Mouse (Mus musculus) stomach, postnatal 0 days (tissue): ENCODE measurements at regions not wholly inside any gene's neighbourhood (a gene's known extent, or its start where the extent isn't known, plus 50 kb on each side); places are given as distances from the start of the nearest gene placed in this dataset.

ENCODE experiments used
- ATAC-seq: fragments of 200-750 bp; cut with Nextera tagmentation; 2 replicates; pipeline ENCODE4 v1.8.0; 2017; ENCODE audit not compliant: low FRiP score, low TSS enrichment
- DNase-seq: peaks from one replicate; pipeline ENCODE4 v3.0.0-alpha.2; 2016; ENCODE audit warnings: low spot score
- H3K27ac ChIP-seq: fragments of 300-500 bp; sonication (generic); replicated peaks from 2 replicates; pipeline ENCODE4 v1.5.1; 2014; ENCODE audit warnings: mild to moderate bottlenecking, control low read depth
- H3K27me3 ChIP-seq: fragments of 300-500 bp; sonication (generic); 2 replicates; pipeline ENCODE4 v1.6.1; 2014; ENCODE audit warnings: low read length; ENCODE audit not compliant: control insufficient read depth, insufficient read depth
- H3K36me3 ChIP-seq: fragments of 300-500 bp; sonication (generic); 2 replicates; pipeline ENCODE4 v1.6.1; 2014; ENCODE audit warnings: low read length, mixed read lengths; ENCODE audit not compliant: control insufficient read depth, insufficient read depth
- H3K4me1 ChIP-seq: fragments of 300-500 bp; sonication (generic); replicated peaks from 2 replicates; pipeline ENCODE4 v1.6.1; 2014; ENCODE audit warnings: antibody characterized with exemption; ENCODE audit not compliant: control insufficient read depth, insufficient read depth
- H3K4me2 ChIP-seq: fragments of 300-500 bp; sonication (generic); replicated peaks from 2 replicates; pipeline ENCODE4 v1.6.1; 2014; ENCODE audit warnings: low read depth, mild to moderate bottlenecking, control low read depth, moderate library complexity
- H3K4me3 ChIP-seq: fragments of 300-500 bp; sonication (generic); 2 replicates; pipeline ENCODE4 v1.5.1; 2014; ENCODE audit warnings: low read depth, low read length, control low read depth
- H3K9ac ChIP-seq: fragments of 300-500 bp; sonication (generic); 2 replicates; pipeline ENCODE4 v1.6.1; 2014; ENCODE audit warnings: mild to moderate bottlenecking, low read length, control low read depth, mixed read lengths
- H3K9me3 ChIP-seq: fragments of 300-500 bp; sonication (generic); 2 replicates; pipeline ENCODE4 v1.6.1; 2016; ENCODE audit warnings: low read length; ENCODE audit not compliant: control insufficient read depth
- CTCF ChIP-seq: IDR thresholded peaks from 2 replicates; pipeline ENCODE4 v1.5.1; 2016; ENCODE audit warnings: antibody characterized with exemption, low read depth, mild to moderate bottlenecking, moderate library complexity
- EP300 ChIP-seq: optimal IDR thresholded peaks from 2 replicates; pipeline ENCODE3; 2016; ENCODE audit warnings: antibody characterized with exemption
- WGBS: fragments of 180-500 bp; shearing (Covaris S2); extraction: QIAGEN DNeasy Blood & Tissue Kit; methylation state at CpG from one replicate; pipeline ENCODE4 v1.1.7; 2014; 5-methylcytosine and 5-hydroxymethylcytosine counted together

DNA sequence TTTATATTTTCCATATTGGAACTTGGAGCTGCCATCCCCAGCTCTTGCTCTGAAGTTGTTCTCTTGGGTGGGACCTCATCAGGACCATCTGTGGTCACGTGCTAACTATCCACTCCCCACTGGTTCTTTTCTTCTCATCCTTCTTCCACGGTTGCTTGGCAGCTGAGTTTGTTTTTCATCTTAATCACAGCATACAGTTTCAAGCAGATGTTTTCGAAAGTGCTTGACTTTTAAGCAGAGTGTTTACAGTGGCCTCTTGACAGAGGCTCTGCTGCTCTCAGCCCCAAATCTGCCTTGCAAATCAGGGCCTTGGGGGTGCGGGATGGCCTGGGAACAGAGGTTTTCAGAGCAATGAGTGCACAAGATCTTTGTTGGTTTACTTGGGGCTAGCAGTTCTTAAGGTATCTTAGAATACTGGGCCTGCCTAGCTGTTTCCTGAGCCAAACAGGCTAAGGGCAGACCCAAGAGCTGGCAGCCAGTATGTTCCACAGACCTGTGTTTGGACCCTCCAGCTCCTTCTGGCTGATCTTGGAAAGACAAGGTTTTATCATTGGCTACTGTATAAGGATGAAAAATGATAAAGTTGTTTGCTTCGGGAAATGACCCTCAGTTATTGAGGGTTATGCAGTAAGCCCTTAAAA, 113.0 kb upstream of the Sash1 start:
- peak; percentile 61; the same call in 1 of the 2 replicates for ATAC-seq
- Histone ChIP-seq H3K9ac (no peak overlapping the region), H3K4me3 (no peak overlapping the region), H3K9me3 (no peaks in the 10 kb centered on the region), H3K36me3 (no peaks in the 10 kb centered on the region), H3K27ac (peak overlapping the region; percentile 46), H3K4me2 (no peak overlapping the region), H3K27me3 (no peaks in the 10 kb centered on the region), H3K4me1 (peaks cover 3% of the 10 kb centered on the region; the same call in 1 of the 2 replicates)
- no peak for TF ChIP-seq EP300
- no peak for TF ChIP-seq CTCF
- DNase-seq: no peak
- WGBS: 26% methylated on average over 5 of the region's 5 CpGs

DNA sequence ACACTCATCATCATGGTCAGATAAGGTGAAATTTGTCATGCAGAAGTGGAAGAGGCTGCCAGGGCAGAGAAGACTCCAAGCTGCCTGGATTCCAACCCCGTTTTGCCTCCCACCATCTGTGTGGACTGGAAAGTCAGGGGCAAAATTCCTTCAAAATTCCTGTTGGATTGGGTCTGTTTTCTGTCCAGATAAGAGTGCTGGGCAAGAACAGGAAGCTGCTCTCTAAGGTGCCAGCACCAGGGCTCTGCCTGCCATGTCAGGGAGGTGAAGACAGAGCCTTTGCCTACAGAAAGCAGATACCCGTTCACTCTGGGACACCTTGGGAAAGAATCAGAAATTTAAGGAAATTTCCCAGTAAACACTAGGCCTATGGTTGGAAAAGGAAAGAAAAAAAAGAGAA, 112.5 kb upstream of the Sash1 start:
- Histone ChIP-seq H3K27ac (0 out of 2 replicates have a peak overlapping the region, but pooled peaks have one; percentile 24), H3K4me3 (no peak overlapping the region), H3K9ac (no peak overlapping the region), H3K4me1 (peaks cover 3% of the 10 kb centered on the region; the same call in 1 of the 2 replicates), H3K9me3 (no peaks in the 10 kb centered on the region), H3K4me2 (no peak overlapping the region), H3K36me3 (no peaks in the 10 kb centered on the region), H3K27me3 (no peaks in the 10 kb centered on the region)
- no peak for DNase-seq
- WGBS: 36% methylated on average over 2 of the region's 2 CpGs
- no peak for TF ChIP-seq CTCF
- TF ChIP-seq EP300: no peak
- no peak for ATAC-seq

DNA sequence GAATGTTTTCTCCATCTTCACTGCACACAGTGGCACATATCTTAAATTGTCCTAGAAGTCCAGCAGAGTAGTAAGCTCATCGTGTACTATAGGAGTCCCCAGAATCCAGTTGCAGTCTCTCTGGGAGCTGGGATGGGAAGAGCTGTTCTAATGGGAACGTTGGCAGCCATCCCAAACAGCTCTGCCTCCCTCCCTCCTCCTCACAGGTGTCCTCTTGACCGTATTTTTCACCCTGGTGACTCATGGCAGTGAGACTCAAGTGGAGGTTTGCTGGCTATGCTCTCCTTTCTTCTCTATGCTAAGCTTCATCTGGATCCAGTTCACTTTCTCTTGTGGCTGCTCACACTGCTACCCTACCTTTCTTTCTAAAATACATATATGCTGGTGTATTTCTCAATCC, 109.2 kb upstream of the Sash1 start:
- DNase-seq: peak; percentile 19
- Histone ChIP-seq H3K9ac (no peak overlapping the region), H3K4me1 (peaks cover 3% of the 10 kb centered on the region; the same call in 1 of the 2 replicates), H3K27me3 (no peaks in the 10 kb centered on the region), H3K36me3 (no peaks in the 10 kb centered on the region), H3K4me2 (no peak overlapping the region), H3K9me3 (no peaks in the 10 kb centered on the region), H3K4me3 (no peak overlapping the region), H3K27ac (no peak overlapping the region)
- no peak; the same call in 1 of the 2 replicates for ATAC-seq
- 17% methylated on average over 3 of the region's 3 CpGs for WGBS
- TF ChIP-seq CTCF: no peak
- no peak for TF ChIP-seq EP300

DNA sequence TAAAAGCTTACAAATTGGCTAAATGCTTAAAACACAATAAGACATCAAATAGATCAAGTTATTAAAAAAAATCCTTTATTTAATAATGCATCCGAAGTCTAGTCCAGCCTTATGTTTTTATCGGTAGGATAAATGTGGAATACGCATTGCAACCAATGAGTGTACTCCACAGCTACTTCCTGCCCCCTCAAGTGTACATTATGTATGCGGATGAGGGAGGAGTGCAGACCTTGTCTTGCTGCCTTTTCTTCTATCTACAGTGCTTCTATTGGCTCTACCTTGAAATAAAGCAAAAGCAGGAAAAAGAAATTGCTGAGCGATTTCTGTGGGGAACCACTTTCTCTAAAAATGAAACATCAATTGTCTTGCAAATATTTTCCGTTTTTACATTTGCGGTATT, 100.5 kb upstream of the Sash1 start:
- Histone ChIP-seq H3K27me3 (no peaks in the 10 kb centered on the region), H3K9ac (no peak overlapping the region), H3K4me3 (no peak overlapping the region), H3K9me3 (no peaks in the 10 kb centered on the region), H3K4me1 (no peaks in the 10 kb centered on the region), H3K36me3 (no peaks in the 10 kb centered on the region), H3K4me2 (no peak overlapping the region), H3K27ac (no peak overlapping the region)
- WGBS: 88% methylated on average over 7 of the region's 7 CpGs
- no peak for DNase-seq
- ATAC-seq: no peak
- no peak for TF ChIP-seq CTCF

DNA sequence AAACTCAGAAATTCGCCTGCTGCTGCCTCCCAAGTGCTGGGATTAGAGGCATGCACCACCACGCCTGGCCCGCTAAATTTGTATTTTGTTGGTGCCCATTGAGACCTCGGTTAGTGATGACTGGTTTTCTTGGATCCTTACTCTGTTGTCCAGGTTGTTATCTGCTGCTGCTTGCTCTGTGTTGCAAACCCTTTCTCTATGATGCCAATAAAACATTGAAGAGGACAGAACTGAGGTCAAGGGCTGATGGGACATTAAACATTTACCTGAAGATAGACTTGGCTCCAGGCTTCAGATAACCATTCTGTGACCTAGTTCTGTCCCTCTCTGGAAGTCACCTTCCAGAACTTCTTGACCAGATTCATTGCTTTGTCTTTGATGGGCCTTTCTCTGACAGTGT, 97.5 kb upstream of the Sash1 start:
- no peak for DNase-seq
- Histone ChIP-seq H3K27ac (no peak overlapping the region), H3K4me3 (no peak overlapping the region), H3K9ac (no peak overlapping the region), H3K27me3 (no peaks in the 10 kb centered on the region), H3K4me1 (no peaks in the 10 kb centered on the region), H3K4me2 (no peak overlapping the region), H3K9me3 (no peaks in the 10 kb centered on the region), H3K36me3 (no peaks in the 10 kb centered on the region)
- TF ChIP-seq EP300: no peak
- TF ChIP-seq CTCF: no peak
- WGBS: 84% methylated on average over 4 of the region's 4 CpGs
- ATAC-seq: no peak

DNA sequence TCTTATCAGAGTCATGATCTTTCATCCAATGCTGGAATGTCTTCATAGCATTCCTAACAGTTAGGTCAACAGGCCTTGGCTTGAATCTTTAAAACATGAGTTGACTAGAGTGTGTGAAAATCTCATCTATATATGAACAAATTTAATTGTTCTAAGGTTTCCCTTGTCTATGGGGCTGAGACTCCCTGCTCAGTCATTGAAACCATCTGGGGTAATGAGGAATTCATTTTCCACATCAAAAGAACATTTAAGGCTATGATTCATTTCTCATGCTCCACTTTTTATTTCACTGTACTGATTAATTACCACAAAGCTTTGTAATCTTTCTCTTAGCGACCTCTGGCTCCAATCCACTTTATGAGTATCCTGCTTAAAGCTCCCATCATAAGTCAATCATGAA, 94.7 kb upstream of the Sash1 start:
- Histone ChIP-seq H3K36me3 (no peaks in the 10 kb centered on the region), H3K4me2 (no peak overlapping the region), H3K27ac (no peak overlapping the region), H3K27me3 (no peaks in the 10 kb centered on the region), H3K9me3 (no peaks in the 10 kb centered on the region), H3K9ac (no peak overlapping the region), H3K4me3 (no peak overlapping the region), H3K4me1 (no peaks in the 10 kb centered on the region)
- no peak for DNase-seq
- WGBS: 60% methylated on average over 1 of the region's 1 CpGs
- TF ChIP-seq EP300 (no peak), CTCF (no peak)
- ATAC-seq: no peak
